Mouse (Mus musculus) ES-Bruce4 (cell line): ENCODE results near the gene Mdh2.

Experiments
- CTCF ChIP-seq: IDR thresholded peaks from one replicate; pipeline ENCODE4 v1.8.1; 2011; ENCODE audit warnings: low read depth, low read length
- EP300 ChIP-seq: IDR thresholded peaks from 2 replicates; pipeline ENCODE4 v1.6.1; 2011; ENCODE audit warnings: low read depth, low read length; ENCODE audit not compliant: insufficient read depth
- POLR2A ChIP-seq: IDR thresholded peaks from one replicate; pipeline ENCODE4 v1.8.1; 2011; ENCODE audit warnings: low read length; ENCODE audit not compliant: insufficient read depth

GRCm38 (mm10) chr5:135793996-135794858 is 15.9 kb downstream of the Mdh2 start:
- TF ChIP-seq CTCF (peak; percentile 95), POLR2A (no peak), EP300 (peak; percentile 36; the same call in 1 of the 2 replicates)
